Mouse (Mus musculus) ES-E14 (cell line): ENCODE data around the gene Rdh7.

Experiments
- CHD2 ChIP-seq: IDR thresholded peaks from 2 replicates; pipeline ENCODE4 v1.6.1; 2014; ENCODE audit warnings: mild to moderate bottlenecking, low read depth, low read length, inconsistent platforms
- MAFK ChIP-seq: IDR thresholded peaks from 2 replicates; pipeline ENCODE4 v1.6.1; 2014; ENCODE audit warnings: mild to moderate bottlenecking, low read depth, low read length, inconsistent platforms; ENCODE audit not compliant: insufficient read depth
- ZC3H11A ChIP-seq: IDR thresholded peaks from 2 replicates; pipeline ENCODE4 v1.6.1; 2012; ENCODE audit warnings: low read depth, mild to moderate bottlenecking, inconsistent platforms, low read length, borderline replicate concordance

DNA sequence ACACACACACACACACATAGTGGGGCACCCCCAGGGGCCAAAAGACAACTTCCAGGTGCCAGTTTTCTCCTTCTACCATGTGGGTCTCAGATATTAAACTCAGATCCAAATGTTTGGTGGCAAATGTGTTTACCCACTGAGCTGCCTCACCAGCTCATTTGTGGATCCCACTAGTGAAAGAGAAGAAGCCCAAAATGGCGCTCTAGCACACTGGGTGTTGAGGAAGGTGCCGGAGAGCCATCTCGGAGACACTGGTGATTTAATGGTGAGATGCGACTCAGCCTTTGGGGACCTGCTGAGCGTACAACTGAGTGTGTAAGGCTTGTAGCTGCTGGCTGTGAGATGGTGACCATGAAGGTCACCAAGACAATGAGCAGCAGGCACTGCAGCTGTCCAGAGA is 29.0 kb upstream of the Rdh7 start:
- TF ChIP-seq MAFK, result no peak
- no peak for TF ChIP-seq CHD2
- no peak for TF ChIP-seq ZC3H11A
